Mouse (Mus musculus): Measurements from ENCODE around the gene Clec4a2. TPM values are rescaled to one million over a fixed set of nuclear protein-coding genes. Genes with fewer than 3 reads are reported as not detected.
"Not testable (repeated sequence)": the region's sequence is repeated elsewhere in the genome, so short reads cannot be mapped to it uniquely, and the experiment has no call there.

Clec4a2 gene
- 1.4 and 1.9 TPM in 2 replicates for polyA plus RNA-seq (2012; rRNA removed)

GRCm38 (mm10) chr6:123106128-123106527 lies at the start of gene Clec4a2:
TSS of gene Clec4a2 (plus strand) at chr6:123106428.
- not testable (repeated sequence) for H3K4me3 ChIP-seq (ENCODE audit: insufficient read depth, low read length); H3K27ac ChIP-seq (ENCODE audit: insufficient read depth, low read length); H3K4me1 ChIP-seq (ENCODE audit: control insufficient read depth, insufficient read depth, low read length)

- TF ChIP-seq POLR2A (IDR thresholded peaks at IDR 0.05; ENCODE audit: extremely low read depth, insufficient read depth, low read length), result no peak
- TF ChIP-seq CTCF (IDR thresholded peaks at IDR 0.05; ENCODE audit: extremely low read depth, insufficient read depth, low read length), result no peak
Observed at GRCm38 (mm10) chr6:123095125-123095843, 10.9 kb upstream of the Clec4a2 start.

GRCm38 (mm10) chr6:123123195-123123594 lies 17.0 kb downstream of the Clec4a2 start:
- TF ChIP-seq POLR2A (IDR thresholded peaks at IDR 0.05; ENCODE audit: extremely low read depth, insufficient read depth, low read length) (no peak), CTCF (IDR thresholded peaks at IDR 0.05; ENCODE audit: extremely low read depth, insufficient read depth, low read length) (no peak)
- Histone ChIP-seq H3K27ac (ENCODE audit: insufficient read depth, low read length) (no peak overlapping the region), H3K4me3 (ENCODE audit: insufficient read depth, low read length) (no peak overlapping the region), H3K4me1 (ENCODE audit: control insufficient read depth, insufficient read depth, low read length) (no peaks in the 10 kb centered on the region)

More at GRCm38 (mm10) chr6:123095125-123095843, 10.9 kb upstream of the Clec4a2 start:
- no peak overlapping the region for H3K4me3 ChIP-seq (ENCODE audit: insufficient read depth, low read length)
- no peaks in the 10 kb centered on the region for H3K4me1 ChIP-seq (ENCODE audit: control insufficient read depth, insufficient read depth, low read length)
- H3K27ac ChIP-seq (ENCODE audit: insufficient read depth, low read length), result no peak overlapping the region

DNA sequence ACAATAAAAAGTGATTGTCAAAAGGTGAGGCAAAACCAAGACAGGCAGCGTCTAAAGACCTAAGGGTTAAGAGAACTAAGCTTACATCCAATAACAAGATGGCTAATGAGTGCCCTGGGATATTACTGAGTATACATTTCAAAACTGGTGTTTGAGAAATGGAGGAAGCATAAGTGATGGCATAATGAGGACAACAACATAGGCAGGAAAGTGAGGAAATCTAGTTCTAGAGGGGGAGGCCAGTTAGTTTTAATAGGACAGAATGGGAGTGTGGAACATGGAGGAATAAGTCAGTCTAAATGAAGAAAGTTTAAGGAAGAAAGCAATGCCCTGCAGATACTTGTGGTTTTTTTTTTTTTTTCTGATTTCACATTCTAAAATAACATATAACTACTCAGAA lies 20.9 kb downstream of the Clec4a2 start:
- no peaks in the 10 kb centered on the region for H3K4me1 ChIP-seq (ENCODE audit: control insufficient read depth, insufficient read depth, low read length)
- H3K27ac ChIP-seq (ENCODE audit: insufficient read depth, low read length), result no peak overlapping the region
- no peak overlapping the region for H3K4me3 ChIP-seq (ENCODE audit: insufficient read depth, low read length)
- TF ChIP-seq POLR2A (IDR thresholded peaks at IDR 0.05; ENCODE audit: extremely low read depth, insufficient read depth, low read length), result no peak
- TF ChIP-seq CTCF (IDR thresholded peaks at IDR 0.05; ENCODE audit: extremely low read depth, insufficient read depth, low read length), result no peak

DNA sequence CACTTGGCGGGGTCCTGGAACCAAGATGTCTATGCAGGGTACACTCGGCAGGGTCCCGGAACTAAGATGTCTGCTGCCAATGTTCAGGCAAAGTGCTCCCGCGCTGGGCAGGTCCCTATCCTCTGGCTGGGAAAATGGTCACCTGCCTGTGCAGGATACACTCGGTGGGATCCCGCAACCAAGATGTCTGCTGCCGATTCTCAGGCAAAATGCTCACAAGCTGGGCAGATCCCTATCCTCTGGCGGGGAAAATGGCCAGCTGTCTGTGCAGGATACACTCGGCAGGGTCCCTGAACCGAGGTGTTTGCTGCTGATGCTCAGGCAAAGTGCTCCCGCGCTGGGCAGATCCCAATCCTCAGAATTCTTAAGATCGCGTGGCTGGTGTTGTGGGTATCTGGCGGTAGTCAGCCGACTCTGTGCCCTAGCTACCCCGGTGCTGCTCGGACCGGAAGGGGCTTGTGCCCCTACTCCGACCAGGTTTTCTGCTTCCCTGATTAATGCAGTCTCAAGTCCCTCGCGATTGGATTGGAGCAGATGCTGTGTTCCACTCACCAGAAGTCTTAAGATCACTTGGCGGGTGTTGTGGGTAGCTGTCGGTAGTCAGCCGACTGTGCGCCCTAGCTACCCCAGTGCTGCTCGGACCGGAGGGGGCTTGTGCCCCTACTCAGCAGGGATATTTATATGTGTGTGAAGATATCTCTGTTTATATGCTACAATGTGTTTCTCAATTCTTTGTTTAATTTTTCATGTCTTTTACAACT lies 31.7 kb downstream of the Clec4a2 start:
- not testable (repeated sequence) for H3K4me1 ChIP-seq (ENCODE audit: control insufficient read depth, insufficient read depth, low read length); H3K4me3 ChIP-seq (ENCODE audit: insufficient read depth, low read length); H3K27ac ChIP-seq (ENCODE audit: insufficient read depth, low read length)

- TF ChIP-seq CTCF (IDR thresholded peaks at IDR 0.05; ENCODE audit: extremely low read depth, insufficient read depth, low read length) (no peak), POLR2A (IDR thresholded peaks at IDR 0.05; ENCODE audit: extremely low read depth, insufficient read depth, low read length) (no peak)
- no peaks in the 10 kb centered on the region for H3K4me1 ChIP-seq (ENCODE audit: control insufficient read depth, insufficient read depth, low read length)
- H3K27ac ChIP-seq (ENCODE audit: insufficient read depth, low read length), result no peak overlapping the region
- H3K4me3 ChIP-seq (ENCODE audit: insufficient read depth, low read length), result no peak overlapping the region
Observed at GRCm38 (mm10) chr6:123170106-123170505, 63.9 kb downstream of the Clec4a2 start.

GRCm38 (mm10) chr6:123171040-123171439 lies 64.8 kb downstream of the Clec4a2 start:
- Histone ChIP-seq H3K27ac (ENCODE audit: insufficient read depth, low read length) (no peak overlapping the region), H3K4me1 (ENCODE audit: control insufficient read depth, insufficient read depth, low read length) (no peaks in the 10 kb centered on the region), H3K4me3 (ENCODE audit: insufficient read depth, low read length) (no peak overlapping the region)
- TF ChIP-seq CTCF (IDR thresholded peaks at IDR 0.05; ENCODE audit: extremely low read depth, insufficient read depth, low read length) (no peak), POLR2A (IDR thresholded peaks at IDR 0.05; ENCODE audit: extremely low read depth, insufficient read depth, low read length) (no peak)

DNA sequence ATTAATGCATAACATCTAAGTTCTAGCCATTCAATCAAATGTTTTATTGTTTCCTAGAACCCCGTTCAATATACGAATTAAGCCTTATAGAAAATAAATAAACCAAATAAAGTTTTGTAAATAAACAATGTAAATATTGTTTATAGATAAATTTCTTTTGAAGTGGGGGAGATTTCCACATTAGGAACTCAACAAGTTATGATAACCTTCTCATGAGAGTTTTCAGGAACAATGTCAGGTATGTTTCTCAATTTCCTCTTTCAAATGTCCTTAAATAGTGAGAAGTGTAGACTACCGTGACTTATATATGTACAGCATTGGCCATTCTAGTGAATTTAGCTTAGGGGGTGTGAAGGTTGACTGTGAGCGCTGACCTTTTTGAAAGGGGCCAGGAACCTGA lies 66.4 kb downstream of the Clec4a2 start, which contains the start of gene Clec4b2:
Gene Clec4b2 (plus strand): TSS at position 301 of the 400 bp plus-strand sequence.
- H3K27ac ChIP-seq (ENCODE audit: insufficient read depth, low read length), result no peak within 1 kb of the TSS
- no peak within 1 kb of the TSS for H3K4me3 ChIP-seq (ENCODE audit: insufficient read depth, low read length)
- H3K4me1 ChIP-seq (ENCODE audit: control insufficient read depth, insufficient read depth, low read length), result no peaks in the 10 kb centered on the region
- TF ChIP-seq CTCF (IDR thresholded peaks at IDR 0.05; ENCODE audit: extremely low read depth, insufficient read depth, low read length), result no peak

- H3K4me3 ChIP-seq (ENCODE audit: insufficient read depth, low read length), result no peak overlapping the region
- no peaks in the 10 kb centered on the region for H3K4me1 ChIP-seq (ENCODE audit: control insufficient read depth, insufficient read depth, low read length)
- H3K27ac ChIP-seq (ENCODE audit: insufficient read depth, low read length), result no peak overlapping the region
- TF ChIP-seq POLR2A (IDR thresholded peaks at IDR 0.05; ENCODE audit: extremely low read depth, insufficient read depth, low read length) (no peak), CTCF (IDR thresholded peaks at IDR 0.05; ENCODE audit: extremely low read depth, insufficient read depth, low read length) (no peak)
Observed at GRCm38 (mm10) chr6:123175549-123175948, 69.3 kb downstream of the Clec4a2 start.

- not testable (repeated sequence) for H3K4me3 ChIP-seq (ENCODE audit: insufficient read depth, low read length); H3K4me1 ChIP-seq (ENCODE audit: control insufficient read depth, insufficient read depth, low read length); H3K27ac ChIP-seq (ENCODE audit: insufficient read depth, low read length)
Observed at GRCm38 (mm10) chr6:123184862-123185261, 78.6 kb downstream of the Clec4a2 start.

Other genes starting within 250 kb of the Clec4a2 start
- 127 and 133 TPM in 2 replicates for gene Necap1, start 232.0 kb upstream of the Clec4a2 start, polyA plus RNA-seq (2012; rRNA removed)
- 0.46 and 0.47 TPM in 2 replicates for gene Clec4a1, start 184.6 kb upstream of the Clec4a2 start, polyA plus RNA-seq (2012; rRNA removed)
- gene Clec4a3, start 153.9 kb upstream of the Clec4a2 start, polyA plus RNA-seq (2012; rRNA removed), result 0.65 and 0.74 TPM in 2 replicates
- gene Clec4a4, start 116.1 kb upstream of the Clec4a2 start, polyA plus RNA-seq (2012; rRNA removed), result not detected in 2 replicates
- not detected in 2 replicates for gene Clec4b1, start 56.5 kb upstream of the Clec4a2 start, polyA plus RNA-seq (2012; rRNA removed)
- gene Clec4b2, start 66.5 kb downstream of the Clec4a2 start, polyA plus RNA-seq (2012; rRNA removed), result not detected in 2 replicates
- 0.25 and 0.51 TPM in 2 replicates for gene Clec4n, start 123.4 kb downstream of the Clec4a2 start, polyA plus RNA-seq (2012; rRNA removed)
- not detected in 2 replicates for gene Clec4d, start 155.7 kb downstream of the Clec4a2 start, polyA plus RNA-seq (2012; rRNA removed)
- not detected in 2 replicates for gene Clec4e, start 183.4 kb downstream of the Clec4a2 start, polyA plus RNA-seq (2012; rRNA removed)
- not detected in 2 replicates for gene Vmn2r19, start 201.9 kb downstream of the Clec4a2 start, polyA plus RNA-seq (2012; rRNA removed)